In genomic region chr16:42172476-42172875, GRCm38 (mm10) we compare ENCODE assay signal across 9 mouse cellular contexts.
DNase-seq lines count a peak whose midpoint lies in the region; ATAC-seq and TF ChIP-seq lines count a peak whose summit lies in the region.
"Had no signal": no experiment of that assay in that cellular context is flagged by ENCODE, and none has a peak within 500 bp of the region (broad histone marks: within the 10 kb centered on the region; RNA-seq: fewer than 3 reads in every experiment).

No protein-coding gene starts in this region.

- H3K9ac ChIP-seq in lung, embryonic 14.5 days, result no peak overlapping the region
- H3K9ac ChIP-seq: heart, embryonic 15.5 days had no signal

- no peak overlapping the region for H3K4me2 ChIP-seq in lung, embryonic 14.5 days
- H3K4me2 ChIP-seq: heart, embryonic 15.5 days had no signal

- WGBS in lung, embryonic 14.5 days, result 26% methylated on average over 11 of the region's 11 CpGs

- ATAC-seq in frontal cortex, adult (ENCODE audit: low TSS enrichment), result peak; percentile 88
- ATAC-seq in lung, embryonic 14.5 days (ENCODE audit: insufficient read depth), result no peak

- no peaks in the 10 kb centered on the region for H3K36me3 ChIP-seq in lung, embryonic 14.5 days (ENCODE audit: insufficient read depth)
- H3K36me3 ChIP-seq: heart, embryonic 15.5 days had no signal

- H3K4me3 ChIP-seq in lung, embryonic 14.5 days (ENCODE audit: low read depth, low read length), result no peak overlapping the region
- H3K4me3 ChIP-seq: heart, embryonic 15.5 days had no signal

- peak; percentile 57 for DNase-seq in A20 (ENCODE audit: low read depth, low spot score)
- DNase-seq in MEL-GATA-1-ER (ENCODE audit: extremely low read depth, low read depth), result peak; percentile 20
- peak; percentile 65 for DNase-seq in cerebellum, adult 11-12 months
- peak; percentile 57 to 88 for DNase-seq in kidney, postnatal 36 days
- DNase-seq in lung, embryonic 14.5 days, result peak; percentile 86
- peak; percentile 90 to 94 for DNase-seq in right cerebral cortex, postnatal 10 days (ENCODE audit: low spot score in 2 of 2)
- DNase-seq in urinary bladder, postnatal 25 days (ENCODE audit: low spot score), result peak; percentile 56

- TF ChIP-seq CTCF in lung, embryonic 14.5 days (IDR thresholded peaks at IDR 0.05; ENCODE audit: low read depth), result peak; percentile 79

- no peaks in the 10 kb centered on the region for H3K9me3 ChIP-seq in lung, embryonic 14.5 days (ENCODE audit: low read depth, low read length)
- H3K9me3 ChIP-seq: heart, embryonic 15.5 days had no signal

- no peak overlapping the region for H3K27ac ChIP-seq in lung, embryonic 14.5 days (ENCODE audit: low read depth)
- H3K27ac ChIP-seq: heart, embryonic 15.5 days had no signal

- no peaks in the 10 kb centered on the region for H3K27me3 ChIP-seq in lung, embryonic 14.5 days (ENCODE audit: insufficient read depth, low read length)
- H3K27me3 ChIP-seq: heart, embryonic 15.5 days had no signal

- no peaks in the 10 kb centered on the region for H3K4me1 ChIP-seq in lung, embryonic 14.5 days (ENCODE audit: insufficient read depth)
- H3K4me1 ChIP-seq: heart, embryonic 15.5 days had no signal

Comparison
In these comparisons a context has a peak if more than half of its experiments do, and no peak if none do; other contexts are left out.
1. DNase-seq: peak in every context shown above with its lines; median percentile 92 in right cerebral cortex, postnatal 10 days; 86 in lung, embryonic 14.5 days; 72 in kidney, postnatal 36 days; 65 in cerebellum, adult 11-12 months; 57 in A20; 56 in urinary bladder, postnatal 25 days; 20 in MEL-GATA-1-ER.